Mouse (Mus musculus) yolk sac, embryonic 10.5 days (tissue): ENCODE measurements at regions not wholly inside any gene's neighbourhood (a gene's known extent, or its start where the extent isn't known, plus 50 kb on each side); places are given as distances from the start of the nearest gene placed in this dataset.

Source experiments
- DNase-seq: peaks from one replicate; pipeline ENCODE4 v3.0.0-alpha.2; 2017; ENCODE audit warnings: low spot score

DNA sequence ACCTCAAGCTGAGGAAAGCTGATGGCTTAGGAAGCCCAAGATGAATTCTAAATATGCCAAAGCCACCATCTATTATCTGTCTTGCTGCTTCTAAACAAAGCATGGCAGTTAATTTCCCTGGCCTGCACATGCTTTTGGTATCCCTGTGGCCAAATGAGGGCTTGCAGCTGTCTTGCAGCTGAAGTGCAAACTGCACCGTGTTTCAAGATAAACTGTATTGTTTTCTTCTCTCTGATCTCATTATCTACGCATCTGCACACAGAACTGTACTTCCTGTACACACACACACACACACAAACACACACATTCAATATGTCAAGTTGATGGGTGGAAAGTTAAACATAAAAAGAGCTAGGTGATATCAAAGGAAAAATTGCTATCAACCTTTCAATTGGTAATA is 221.7 kb upstream of the Veph1 start:
- DNase-seq: no peak

GRCm38 (mm10) chr3:66515773-66516406 is 219.3 kb upstream of the Veph1 start:
- no peak for DNase-seq

DNA sequence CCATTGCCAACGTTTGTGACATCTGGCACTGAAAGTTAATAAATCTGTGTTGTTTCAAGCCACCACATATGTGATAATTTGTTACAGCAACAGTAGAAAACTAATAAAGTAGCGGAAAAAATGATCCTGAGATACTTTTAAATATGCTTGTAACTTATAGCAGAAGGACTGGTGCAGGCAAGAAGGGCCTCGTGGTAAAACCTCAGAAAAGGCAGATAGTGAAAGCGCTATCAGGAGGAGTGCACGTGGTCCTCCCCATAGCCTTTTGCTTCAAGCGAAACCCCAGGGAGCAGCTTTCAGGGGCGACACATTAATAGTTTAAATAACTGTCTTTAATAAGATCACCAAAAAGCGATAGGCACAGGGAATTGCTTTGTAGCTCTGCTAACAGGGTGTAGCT is 217.9 kb upstream of the Veph1 start:
- no peak for DNase-seq

GRCm38 (mm10) chr3:66512408-66512807 is 215.8 kb upstream of the Veph1 start:
- no peak for DNase-seq

DNA sequence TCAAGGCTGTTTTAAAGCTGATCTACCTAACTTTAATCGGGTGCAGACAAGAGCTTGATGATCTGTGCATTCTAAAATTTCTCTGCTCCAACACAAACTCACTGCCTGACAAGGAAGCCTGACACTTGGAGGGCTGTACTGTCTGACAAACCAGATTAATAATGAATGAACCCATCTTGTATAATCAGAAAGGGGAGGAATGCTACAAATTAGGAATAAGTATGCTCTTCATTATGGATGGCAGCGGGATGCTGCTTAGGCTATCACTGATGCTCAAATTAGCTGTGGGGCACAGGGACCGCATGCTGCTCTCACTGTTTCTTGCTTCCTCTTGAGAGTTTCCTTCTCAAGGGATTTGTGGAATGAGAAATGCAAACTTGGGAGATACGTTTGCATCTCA is 213.8 kb upstream of the Veph1 start:
- no peak for DNase-seq

- no peak for DNase-seq
Observed at GRCm38 (mm10) chr3:66506125-66506524, 209.5 kb upstream of the Veph1 start.

DNA sequence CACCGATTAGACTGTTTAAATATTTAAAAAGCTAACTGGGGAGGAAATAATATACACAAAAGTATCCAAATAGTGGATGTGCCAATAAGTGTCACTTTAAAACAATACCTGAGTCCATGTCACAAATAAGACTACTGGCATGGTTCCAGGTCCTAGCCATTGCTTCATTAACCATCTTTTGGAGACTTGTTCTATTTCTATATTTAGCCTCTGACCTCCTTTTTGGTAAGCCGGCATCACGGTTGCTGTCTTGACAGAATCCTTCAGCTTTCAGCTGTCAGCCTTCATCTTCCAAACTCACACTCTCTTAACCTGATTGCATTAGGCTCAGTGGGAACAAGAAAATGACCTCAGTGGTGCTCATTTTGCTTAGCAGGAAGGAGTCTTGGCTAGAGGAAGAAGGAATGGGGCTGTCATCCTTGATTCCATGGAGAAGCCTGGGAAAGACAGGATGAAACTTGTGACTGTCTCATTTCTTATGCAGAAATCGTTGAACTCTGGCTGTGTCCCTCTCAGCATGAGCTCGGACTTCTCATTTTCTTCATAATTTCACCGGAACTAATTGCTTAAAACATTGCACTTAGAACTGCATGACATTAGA is 208.9 kb upstream of the Veph1 start:
- no peak for DNase-seq

DNA sequence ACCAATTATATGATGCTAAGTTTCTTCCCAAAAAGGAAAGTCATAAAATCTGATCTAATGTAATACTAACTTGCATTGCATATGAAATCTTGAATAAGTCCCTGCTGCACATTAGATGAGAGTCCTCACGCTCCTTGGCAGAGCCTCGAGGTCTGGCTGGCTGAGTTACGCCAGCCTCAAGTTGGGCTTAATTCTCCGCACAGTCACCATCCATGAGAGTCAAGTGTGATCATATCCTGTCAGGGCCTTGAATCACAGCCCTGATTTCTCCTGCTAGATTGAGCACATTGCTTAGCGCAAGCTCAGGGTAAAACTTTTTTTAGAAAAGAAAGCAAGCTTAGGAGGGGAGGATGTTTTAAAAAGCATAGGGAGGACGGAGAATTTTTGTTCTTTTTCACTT is 208.1 kb upstream of the Veph1 start:
- DNase-seq: no peak

GRCm38 (mm10) chr3:66503615-66504014 is 207.0 kb upstream of the Veph1 start:
- no peak for DNase-seq

GRCm38 (mm10) chr3:66501865-66502264 is 205.2 kb upstream of the Veph1 start:
- DNase-seq: no peak

- DNase-seq: no peak
Observed at GRCm38 (mm10) chr3:66494442-66495113, 197.9 kb upstream of the Veph1 start.

- no peak for DNase-seq
Observed at GRCm38 (mm10) chr3:66490696-66491357, 194.2 kb upstream of the Veph1 start.

- DNase-seq: no peak
Observed at GRCm38 (mm10) chr3:66488724-66489123, 192.1 kb upstream of the Veph1 start.

GRCm38 (mm10) chr3:66486658-66487057 is 190.0 kb upstream of the Veph1 start:
- DNase-seq: no peak

GRCm38 (mm10) chr3:66486184-66486583 is 189.5 kb upstream of the Veph1 start:
- peak; percentile 10 for DNase-seq

GRCm38 (mm10) chr3:66480718-66481117 is 184.1 kb upstream of the Veph1 start:
- DNase-seq: no peak

- DNase-seq: no peak
Observed at GRCm38 (mm10) chr3:66479266-66479665, 182.6 kb upstream of the Veph1 start.

DNA sequence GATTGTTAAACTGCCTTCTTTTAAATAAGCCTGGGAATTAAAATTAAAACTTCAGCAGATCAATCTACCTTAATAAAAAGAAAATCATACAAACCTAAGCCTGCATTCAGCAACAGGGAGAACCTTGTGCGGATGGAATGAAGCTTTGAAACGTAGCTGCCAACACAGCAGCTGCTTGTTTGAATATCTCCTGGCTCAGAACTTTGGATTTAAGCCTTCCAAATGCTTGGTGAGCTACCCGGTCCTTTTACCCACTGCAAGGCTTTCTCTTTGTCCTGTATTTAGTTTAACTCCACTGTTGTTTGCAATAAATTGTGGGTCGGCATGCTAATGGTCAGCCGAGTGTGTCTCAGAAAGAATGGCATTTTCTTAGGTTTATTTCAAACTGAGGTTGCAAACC is 169.7 kb upstream of the Veph1 start:
- no peak for DNase-seq

DNA sequence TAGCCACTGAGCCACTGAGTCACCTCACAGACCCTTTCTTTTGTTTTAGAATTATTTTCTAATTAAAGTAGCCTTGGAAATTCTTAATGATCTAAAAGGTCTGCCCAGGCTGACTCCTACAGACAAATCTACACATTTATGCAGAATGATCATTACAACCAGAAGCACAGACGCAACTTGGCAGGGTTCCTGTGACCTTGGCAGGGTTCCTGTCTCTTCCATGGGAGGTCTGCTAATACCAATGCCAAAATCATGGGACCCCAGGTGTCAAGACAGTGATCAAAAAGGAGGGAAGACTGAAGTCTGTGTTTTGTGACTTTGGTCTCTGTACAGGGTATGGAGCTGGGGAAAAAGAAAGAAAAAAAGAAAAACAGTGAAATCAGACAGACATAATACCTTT is 168.7 kb upstream of the Veph1 start:
- DNase-seq: no peak

DNA sequence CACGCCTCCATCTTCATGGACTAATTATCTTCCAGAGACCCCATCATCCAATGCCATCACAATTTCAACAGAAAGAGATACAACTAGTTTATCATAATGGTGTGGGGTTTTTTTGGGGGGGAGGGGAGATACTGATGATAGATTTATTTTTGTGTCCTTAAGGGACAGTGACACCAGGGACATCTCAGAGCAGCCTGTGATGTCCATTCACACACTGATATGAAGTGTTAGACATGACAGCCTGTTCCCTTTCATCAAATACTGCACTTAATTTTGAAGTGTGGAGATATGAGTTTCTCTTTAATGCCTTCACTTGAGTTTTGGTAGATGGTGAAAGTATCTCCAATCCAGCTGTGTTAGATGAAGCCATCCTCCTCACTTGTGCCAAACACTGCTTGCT is 165.7 kb upstream of the Veph1 start:
- no peak for DNase-seq

GRCm38 (mm10) chr3:66446274-66447159 is 149.9 kb upstream of the Veph1 start:
- no peak for DNase-seq

GRCm38 (mm10) chr3:66433216-66433615 is 136.6 kb upstream of the Veph1 start:
- DNase-seq: no peak
